Mouse (Mus musculus): ENCODE measurements around the gene Lemd2. TPM values are rescaled to one million over a fixed set of nuclear protein-coding genes. Genes with fewer than 3 reads are reported as not detected.
A peak's percentile ranks its signal among the peaks of the same experiment; 100 is the strongest.

Gene Lemd2
- total and polyA plus RNA-seq, 3 experiments: 30.0 to 38.3 (median 31.4) TPM

GRCm38 (mm10) chr17:27168569-27168968 is 35.7 kb downstream of the Lemd2 start:
- Histone ChIP-seq H3K27me3 (ENCODE audit: control insufficient read depth, insufficient read depth, low read length) (no peaks in the 10 kb centered on the region), H3K4me1 (ENCODE audit: control insufficient read depth, insufficient read depth, low read length) (peaks cover 3% of the 10 kb centered on the region; the same call in 1 of the 2 replicates), H3K9ac (ENCODE audit: low read depth, low read length) (no peak overlapping the region), H3K27ac (no peak overlapping the region), H3K79me2 (replicated peaks; ENCODE audit: control insufficient read depth, insufficient read depth, low read length) (no peaks in the 10 kb centered on the region), H3K36me3 (ENCODE audit: control insufficient read depth, insufficient read depth, low read length) (no peaks in the 10 kb centered on the region), H3K4me3 (no peak overlapping the region)
- DNase-seq: no peak
- intact Hi-C loops (cut with DNase I): no loop called here
- TF ChIP-seq POLR2A (IDR thresholded peaks at IDR 0.05; ENCODE audit: insufficient read depth, low read depth, low read length) (no peak), CTCF (IDR thresholded peaks at IDR 0.05) (no peak), EP300 (IDR thresholded peaks at IDR 0.05; ENCODE audit: insufficient read depth, low read depth, low read length) (no peak)
- WGBS: 93% methylated on average over 4 of the region's 4 CpGs

- no peaks in the 10 kb centered on the region for H3K27me3 ChIP-seq (ENCODE audit: control insufficient read depth, insufficient read depth, low read length)
- H3K4me1 ChIP-seq (ENCODE audit: control insufficient read depth, insufficient read depth, low read length): peaks cover 3% of the 10 kb centered on the region; the same call in 1 of the 2 replicates
- no peaks in the 10 kb centered on the region for H3K79me2 ChIP-seq (replicated peaks; ENCODE audit: control insufficient read depth, insufficient read depth, low read length)
- peak within 1 kb of the TSS; percentile 16; the same call in 1 of the 2 replicates for H3K4me3 ChIP-seq
- peak within 1 kb of the TSS; percentile 50; the same call in 1 of the 2 replicates for H3K27ac ChIP-seq
- DNase-seq: peak in 1 of 2 experiments; percentile 42
- 15% methylated on average over 4 of the region's 4 CpGs for WGBS
- peak within 1 kb of the TSS; percentile 6 for H3K9ac ChIP-seq (ENCODE audit: low read depth, low read length)
- H3K36me3 ChIP-seq (ENCODE audit: control insufficient read depth, insufficient read depth, low read length): no peaks in the 10 kb centered on the region
- intact Hi-C loops (cut with DNase I): no loop called here
- TF ChIP-seq POLR2A (IDR thresholded peaks at IDR 0.05; ENCODE audit: insufficient read depth, low read depth, low read length): peak; percentile 37; the same call in 1 of the 2 replicates
- TF ChIP-seq CTCF (IDR thresholded peaks at IDR 0.05): no peak
- TF ChIP-seq EP300 (IDR thresholded peaks at IDR 0.05; ENCODE audit: insufficient read depth, low read depth, low read length): no peak
These were observed 36.7 kb downstream of the Lemd2 start, which contains the start of gene Ip6k3 for GRCm38 (mm10) chr17:27167545-27167944. Ip6k3 (minus strand) TSS chr17:27167795.

GRCm38 (mm10) chr17:27166901-27167300 is 37.4 kb downstream of the Lemd2 start:
- Histone ChIP-seq H3K27ac (no peak overlapping the region), H3K9ac (ENCODE audit: low read depth, low read length) (peak overlapping the region; percentile 6), H3K36me3 (ENCODE audit: control insufficient read depth, insufficient read depth, low read length) (no peaks in the 10 kb centered on the region), H3K27me3 (ENCODE audit: control insufficient read depth, insufficient read depth, low read length) (no peaks in the 10 kb centered on the region), H3K79me2 (replicated peaks; ENCODE audit: control insufficient read depth, insufficient read depth, low read length) (no peaks in the 10 kb centered on the region), H3K4me3 (no peak overlapping the region), H3K4me1 (ENCODE audit: control insufficient read depth, insufficient read depth, low read length) (peaks cover 3% of the 10 kb centered on the region; the same call in 1 of the 2 replicates)
- intact Hi-C loops (cut with DNase I): no loop called here
- DNase-seq: peak in 1 of 2 experiments; percentile 5
- TF ChIP-seq POLR2A (IDR thresholded peaks at IDR 0.05; ENCODE audit: insufficient read depth, low read depth, low read length) (no peak), EP300 (IDR thresholded peaks at IDR 0.05; ENCODE audit: insufficient read depth, low read depth, low read length) (no peak), CTCF (IDR thresholded peaks at IDR 0.05) (no peak)
- 56% methylated on average over 6 of the region's 6 CpGs for WGBS

DNA sequence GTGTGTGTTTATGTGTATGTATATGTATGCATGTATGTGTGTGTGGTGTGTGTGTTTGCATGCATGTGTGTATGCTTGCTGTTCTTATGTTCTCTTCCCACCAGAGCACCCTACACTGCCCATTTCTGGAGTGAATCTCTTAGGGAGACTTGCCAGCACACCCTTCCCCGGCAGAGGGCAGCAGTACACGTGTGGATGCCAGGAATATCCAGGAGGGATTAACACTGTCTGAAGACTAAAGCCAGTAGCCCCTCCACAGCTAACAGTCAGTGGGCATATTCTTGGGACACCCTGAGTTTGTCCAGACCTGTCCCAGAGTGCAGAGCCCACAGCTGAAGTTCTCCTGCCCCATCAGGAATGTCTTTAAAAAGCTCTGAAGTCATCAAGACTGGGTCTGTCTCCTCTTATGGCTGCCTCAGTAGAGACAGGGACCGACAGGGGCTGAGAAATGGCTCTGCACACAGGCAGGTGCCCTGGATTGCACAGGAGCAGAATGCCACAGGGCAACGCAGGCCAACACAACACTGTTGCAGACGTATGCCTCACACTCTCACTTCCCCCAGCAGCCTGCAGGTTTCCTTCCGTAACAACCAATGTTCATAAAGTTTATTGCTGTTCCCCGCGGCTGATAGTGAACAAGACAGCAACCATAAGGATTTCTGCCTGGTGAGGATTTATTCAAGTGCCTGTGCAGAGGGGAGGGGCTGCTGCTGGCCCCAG is 39.1 kb downstream of the Lemd2 start:
- DNase-seq: no peak
- intact Hi-C loops (cut with DNase I): no loop called here

DNA sequence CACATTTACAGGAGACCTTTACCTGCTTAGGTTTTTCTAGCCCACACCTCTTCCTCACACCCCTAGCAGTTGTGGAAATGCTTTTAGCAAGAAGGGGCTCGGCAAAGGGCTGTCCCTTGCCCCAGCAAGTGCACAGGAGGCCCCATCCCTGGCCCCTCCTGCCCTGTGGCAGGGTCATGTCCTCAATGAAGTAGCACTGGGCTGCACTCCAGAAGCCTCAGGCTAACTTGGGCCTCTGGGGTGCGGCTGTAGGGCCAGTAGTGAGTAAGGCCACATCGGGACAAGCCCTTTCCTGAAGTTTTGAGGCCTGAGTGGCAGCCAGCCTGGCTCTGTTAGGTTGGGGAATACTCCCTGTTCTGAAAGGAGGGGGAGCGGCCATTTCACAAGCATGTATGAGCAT is 43.4 kb downstream of the Lemd2 start:
- H3K36me3 ChIP-seq (ENCODE audit: control insufficient read depth, insufficient read depth, low read length): peaks cover 2% of the 10 kb centered on the region; the same call in 1 of the 2 replicates
- H3K27ac ChIP-seq: peak overlapping the region; percentile 69
- peaks cover 6% of the 10 kb centered on the region; the same call in 1 of the 2 replicates for H3K4me1 ChIP-seq (ENCODE audit: control insufficient read depth, insufficient read depth, low read length)
- TF ChIP-seq EP300 (IDR thresholded peaks at IDR 0.05; ENCODE audit: insufficient read depth, low read depth, low read length) (peak; percentile 54; the same call in 1 of the 2 replicates), CTCF (IDR thresholded peaks at IDR 0.05) (no peak), POLR2A (IDR thresholded peaks at IDR 0.05; ENCODE audit: insufficient read depth, low read depth, low read length) (0 out of 2 replicates have a peak, but pooled peaks have one; percentile 11)
- DNase-seq: peak; percentile 72 to 84
- no peaks in the 10 kb centered on the region for H3K27me3 ChIP-seq (ENCODE audit: control insufficient read depth, insufficient read depth, low read length)
- intact Hi-C loops (cut with DNase I): no loop called here
- WGBS: 37% methylated on average over 4 of the region's 4 CpGs
- no peaks in the 10 kb centered on the region for H3K79me2 ChIP-seq (replicated peaks; ENCODE audit: control insufficient read depth, insufficient read depth, low read length)
- no peak overlapping the region for H3K9ac ChIP-seq (ENCODE audit: low read depth, low read length)
- no peak overlapping the region for H3K4me3 ChIP-seq

More for the DNA sequence above, 39.1 kb downstream of the Lemd2 start:
- Histone ChIP-seq H3K36me3 (ENCODE audit: control insufficient read depth, insufficient read depth, low read length) (peaks cover 2% of the 10 kb centered on the region; the same call in 1 of the 2 replicates), H3K27ac (no peak overlapping the region), H3K4me3 (no peak overlapping the region), H3K4me1 (ENCODE audit: control insufficient read depth, insufficient read depth, low read length) (peaks cover 5% of the 10 kb centered on the region; the same call in 1 of the 2 replicates), H3K27me3 (ENCODE audit: control insufficient read depth, insufficient read depth, low read length) (no peaks in the 10 kb centered on the region), H3K79me2 (replicated peaks; ENCODE audit: control insufficient read depth, insufficient read depth, low read length) (no peaks in the 10 kb centered on the region), H3K9ac (ENCODE audit: low read depth, low read length) (no peak overlapping the region)
- TF ChIP-seq CTCF (IDR thresholded peaks at IDR 0.05): peak; percentile 68
- TF ChIP-seq EP300 (IDR thresholded peaks at IDR 0.05; ENCODE audit: insufficient read depth, low read depth, low read length): no peak
- 51% methylated on average over 8 of the region's 8 CpGs for WGBS

DNA sequence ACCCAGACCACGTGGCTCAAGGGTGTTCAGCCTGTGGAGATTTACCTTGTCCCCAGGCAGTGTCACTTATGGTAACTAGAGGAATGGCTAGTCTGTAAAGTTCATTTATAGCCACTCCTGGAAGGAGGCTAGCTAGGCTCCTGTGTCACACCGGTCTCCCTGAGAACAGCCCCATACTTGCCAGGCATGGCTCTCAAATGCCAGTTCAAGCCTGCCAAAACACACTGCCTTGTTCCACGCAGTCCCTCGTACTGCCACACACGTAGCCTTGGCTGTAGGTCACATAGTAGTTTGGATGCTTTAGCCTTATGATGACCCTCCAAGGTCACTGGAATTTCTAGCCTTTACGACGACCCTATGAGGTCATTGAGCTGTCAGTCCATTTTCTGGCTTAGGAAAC is 45.1 kb downstream of the Lemd2 start:
- no peak for TF ChIP-seq EP300 (IDR thresholded peaks at IDR 0.05; ENCODE audit: insufficient read depth, low read depth, low read length)
- no peak for TF ChIP-seq CTCF (IDR thresholded peaks at IDR 0.05)
- TF ChIP-seq POLR2A (IDR thresholded peaks at IDR 0.05; ENCODE audit: insufficient read depth, low read depth, low read length): no peak
- Histone ChIP-seq H3K27ac (peak overlapping the region; percentile 79), H3K4me1 (ENCODE audit: control insufficient read depth, insufficient read depth, low read length) (peaks cover 12% of the 10 kb centered on the region; the same call in 1 of the 2 replicates), H3K4me3 (no peak overlapping the region), H3K9ac (ENCODE audit: low read depth, low read length) (no peak overlapping the region), H3K79me2 (replicated peaks; ENCODE audit: control insufficient read depth, insufficient read depth, low read length) (no peaks in the 10 kb centered on the region), H3K27me3 (ENCODE audit: control insufficient read depth, insufficient read depth, low read length) (no peaks in the 10 kb centered on the region), H3K36me3 (ENCODE audit: control insufficient read depth, insufficient read depth, low read length) (peaks cover 2% of the 10 kb centered on the region; the same call in 1 of the 2 replicates)
- no peak for DNase-seq
- intact Hi-C loops (cut with DNase I): no loop called here
- 42% methylated on average over 7 of the region's 7 CpGs for WGBS

Data from heart, adult 2 months (tissue).